Mouse (Mus musculus): ENCODE measurements around the gene Plekha6. TPM values are rescaled to one million over a fixed set of nuclear protein-coding genes. Genes with fewer than 3 reads are reported as not detected.

Plekha6 gene
- polyA plus RNA-seq, 1 experiment from 2014 or later: not detected

GRCm38 (mm10) chr1:133182706-133183095, 18.7 kb downstream of the Plekha6 start:
- Histone ChIP-seq H3K4me3 (ENCODE audit: inconsistent target) (no peak overlapping the region), H3K36me3 (ENCODE audit: inconsistent target) (no peaks in the 10 kb centered on the region), H3K27ac (no peak overlapping the region), H3K79me2 (ENCODE audit: inconsistent target) (no peaks in the 10 kb centered on the region)
- 15% methylated on average over 16 of the region's 16 CpGs for WGBS (ENCODE audit: missing documents)

DNA sequence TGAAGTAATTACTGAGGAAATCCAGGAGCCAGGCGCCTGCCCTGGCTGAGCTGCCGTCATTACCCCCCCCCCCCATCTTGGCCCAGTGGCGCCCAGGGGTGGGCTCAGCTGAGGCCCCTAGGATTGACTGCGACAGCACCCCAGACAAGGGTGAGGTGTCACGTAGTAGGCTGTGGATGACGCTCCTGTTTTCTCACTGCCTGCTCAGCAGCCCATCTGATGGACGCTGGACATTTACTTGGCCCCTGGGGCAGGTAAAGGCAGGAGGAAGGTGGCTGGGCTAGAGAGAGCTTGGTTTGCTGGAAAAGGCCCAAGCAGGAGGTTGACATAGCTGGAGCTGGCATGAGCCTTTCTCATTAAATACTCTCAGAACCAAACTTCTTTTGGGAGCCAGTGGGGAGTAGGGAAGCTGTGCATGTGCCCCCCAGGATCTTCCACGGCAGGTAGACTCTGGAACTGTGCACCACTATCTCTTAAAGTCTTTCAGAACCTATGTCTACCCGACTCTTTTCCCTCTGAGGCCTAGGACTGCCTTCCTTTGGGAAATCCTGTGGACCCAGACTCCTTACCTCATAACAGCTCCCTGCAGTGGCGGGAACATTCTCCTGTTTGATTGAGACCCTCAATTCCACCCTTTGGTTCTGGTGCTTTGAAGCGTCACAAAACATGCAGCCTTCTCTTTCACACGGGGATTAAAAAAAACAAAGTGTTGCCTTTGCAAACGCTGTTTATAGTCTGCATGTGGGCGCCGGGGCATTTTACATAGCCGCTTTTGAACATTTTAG, 19.3 kb downstream of the Plekha6 start:
- Histone ChIP-seq H3K27ac (no peak overlapping the region), H3K4me3 (ENCODE audit: inconsistent target) (no peak overlapping the region), H3K79me2 (ENCODE audit: inconsistent target) (no peaks in the 10 kb centered on the region), H3K36me3 (ENCODE audit: inconsistent target) (no peaks in the 10 kb centered on the region)
- 91% methylated on average over 16 of the region's 16 CpGs for WGBS (ENCODE audit: missing documents)

DNA sequence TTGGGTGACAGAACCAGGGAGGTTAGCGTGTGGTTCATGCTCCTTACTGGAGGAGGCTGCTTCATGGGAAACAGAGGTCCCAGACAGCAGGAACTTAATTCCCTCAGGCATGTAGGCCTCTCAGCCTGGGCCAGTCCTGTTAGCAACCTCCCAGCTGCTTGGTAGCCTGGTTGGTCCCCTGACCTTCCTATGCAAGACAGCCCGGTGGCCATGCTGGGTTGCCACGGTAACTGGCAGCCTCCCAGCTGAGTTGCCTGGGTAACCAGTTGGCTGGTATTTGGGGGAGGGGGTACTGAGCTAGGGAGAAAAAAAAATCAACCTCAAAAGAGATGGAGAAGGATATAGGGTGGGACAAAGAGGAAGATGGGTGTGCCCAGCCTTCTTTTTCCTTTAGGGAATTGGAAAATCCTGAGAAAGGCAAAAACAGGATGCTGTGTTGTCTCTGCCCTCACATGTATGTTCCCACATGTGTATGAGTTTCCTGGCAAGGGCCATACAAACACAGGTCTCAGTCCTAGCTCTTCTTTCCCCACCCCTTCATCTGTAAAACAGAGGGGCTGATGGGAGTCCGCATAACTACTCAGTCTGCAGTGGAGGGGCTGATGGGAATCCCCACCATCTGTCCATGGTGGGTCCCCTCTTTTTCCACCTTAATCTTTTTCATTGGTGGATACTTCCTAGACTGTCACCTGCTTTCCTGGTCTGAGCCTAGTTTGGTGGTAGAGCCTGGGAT, 24.1 kb downstream of the Plekha6 start:
- WGBS (ENCODE audit: missing documents): 61% methylated on average over 4 of the region's 4 CpGs
- H3K4me3 ChIP-seq (ENCODE audit: inconsistent target): no peak overlapping the region
- H3K79me2 ChIP-seq (ENCODE audit: inconsistent target): no peaks in the 10 kb centered on the region
- H3K27ac ChIP-seq: no peak overlapping the region
- H3K36me3 ChIP-seq (ENCODE audit: inconsistent target): no peaks in the 10 kb centered on the region

- Histone ChIP-seq H3K27ac (no peak overlapping the region), H3K79me2 (ENCODE audit: inconsistent target) (no peaks in the 10 kb centered on the region), H3K4me3 (ENCODE audit: inconsistent target) (no peak overlapping the region), H3K36me3 (ENCODE audit: inconsistent target) (no peaks in the 10 kb centered on the region)
- WGBS (ENCODE audit: missing documents): 67% methylated on average over 8 of the region's 8 CpGs
Measured at GRCm38 (mm10) chr1:133188719-133189118, 24.7 kb downstream of the Plekha6 start.

DNA sequence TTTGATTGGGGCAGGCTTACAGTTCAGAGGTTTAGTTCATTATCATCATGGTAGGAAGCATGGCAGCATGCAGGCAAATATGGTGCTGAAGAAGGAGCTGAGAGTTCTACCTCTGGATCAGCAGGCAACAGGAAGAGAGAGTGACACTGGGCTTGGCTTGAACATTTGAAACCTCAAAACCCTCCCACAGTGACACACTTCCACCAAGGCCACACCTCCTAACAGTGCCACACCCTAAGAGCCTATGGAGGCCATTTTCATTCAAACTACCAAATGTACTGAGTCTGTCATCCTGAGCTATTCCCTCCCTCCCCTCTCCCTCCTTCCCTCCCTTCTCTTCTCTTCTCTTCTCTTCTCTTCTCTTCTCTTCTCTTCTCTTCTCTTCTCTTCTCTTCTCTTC, 25.5 kb downstream of the Plekha6 start:
- Histone ChIP-seq H3K4me3 (ENCODE audit: inconsistent target) (no peak overlapping the region), H3K27ac (no peak overlapping the region), H3K79me2 (ENCODE audit: inconsistent target) (no peaks in the 10 kb centered on the region), H3K36me3 (ENCODE audit: inconsistent target) (no peaks in the 10 kb centered on the region)

GRCm38 (mm10) chr1:133190550-133190949, 26.5 kb downstream of the Plekha6 start:
- no peak overlapping the region for H3K27ac ChIP-seq
- H3K36me3 ChIP-seq (ENCODE audit: inconsistent target): no peaks in the 10 kb centered on the region
- no peaks in the 10 kb centered on the region for H3K79me2 ChIP-seq (ENCODE audit: inconsistent target)
- WGBS (ENCODE audit: missing documents): 92% methylated on average over 9 of the region's 9 CpGs
- H3K4me3 ChIP-seq (ENCODE audit: inconsistent target): no peak overlapping the region

GRCm38 (mm10) chr1:133196181-133196580, 32.2 kb downstream of the Plekha6 start:
- Histone ChIP-seq H3K36me3 (ENCODE audit: inconsistent target) (no peaks in the 10 kb centered on the region), H3K27ac (no peak overlapping the region), H3K79me2 (ENCODE audit: inconsistent target) (no peaks in the 10 kb centered on the region), H3K4me3 (ENCODE audit: inconsistent target) (no peak overlapping the region)
- WGBS (ENCODE audit: missing documents): 94% methylated on average over 6 of the region's 6 CpGs

- Histone ChIP-seq H3K79me2 (ENCODE audit: inconsistent target) (no peaks in the 10 kb centered on the region), H3K4me3 (ENCODE audit: inconsistent target) (no peak overlapping the region), H3K36me3 (ENCODE audit: inconsistent target) (no peaks in the 10 kb centered on the region), H3K27ac (no peak overlapping the region)
- 91% methylated on average over 6 of the region's 6 CpGs for WGBS (ENCODE audit: missing documents)
Measured at GRCm38 (mm10) chr1:133197266-133197665, 33.3 kb downstream of the Plekha6 start.

DNA sequence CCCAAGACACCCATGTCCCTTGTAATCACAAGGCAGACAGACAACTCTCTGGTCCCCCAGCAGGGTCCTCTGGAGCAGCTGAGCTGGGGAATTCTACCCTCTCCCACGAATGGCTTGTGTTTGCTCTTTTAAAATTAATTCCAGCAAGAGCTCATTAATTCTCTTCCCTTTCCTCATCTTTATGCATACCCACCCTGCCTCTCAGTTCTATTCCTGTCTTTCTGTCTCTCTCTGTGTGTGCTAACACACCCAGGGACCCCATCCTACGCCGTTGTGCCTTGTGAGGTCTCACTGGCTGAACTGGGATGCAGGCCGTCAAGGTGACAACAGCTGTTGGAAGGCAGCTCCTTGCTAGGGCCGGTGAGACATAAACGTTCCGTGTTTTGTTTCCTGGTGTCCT, 35.7 kb downstream of the Plekha6 start:
- WGBS (ENCODE audit: missing documents): 86% methylated on average over 7 of the region's 7 CpGs

GRCm38 (mm10) chr1:133201499-133201898, 37.5 kb downstream of the Plekha6 start:
- WGBS (ENCODE audit: missing documents): 83% methylated on average over 4 of the region's 4 CpGs
- Histone ChIP-seq H3K27ac (no peak overlapping the region), H3K36me3 (ENCODE audit: inconsistent target) (no peaks in the 10 kb centered on the region), H3K4me3 (ENCODE audit: inconsistent target) (no peak overlapping the region), H3K79me2 (ENCODE audit: inconsistent target) (no peaks in the 10 kb centered on the region)

More for the DNA sequence above, 35.7 kb downstream of the Plekha6 start:
- H3K79me2 ChIP-seq (ENCODE audit: inconsistent target): no peaks in the 10 kb centered on the region
- no peak overlapping the region for H3K27ac ChIP-seq
- H3K4me3 ChIP-seq (ENCODE audit: inconsistent target): no peak overlapping the region
- H3K36me3 ChIP-seq (ENCODE audit: inconsistent target): no peaks in the 10 kb centered on the region

- 62% methylated on average over 2 of the region's 2 CpGs for WGBS (ENCODE audit: missing documents)
- Histone ChIP-seq H3K4me3 (ENCODE audit: inconsistent target) (no peak overlapping the region), H3K79me2 (ENCODE audit: inconsistent target) (no peaks in the 10 kb centered on the region), H3K36me3 (ENCODE audit: inconsistent target) (no peaks in the 10 kb centered on the region), H3K27ac (no peak overlapping the region)
Measured at GRCm38 (mm10) chr1:133203701-133204100, 39.7 kb downstream of the Plekha6 start.

DNA sequence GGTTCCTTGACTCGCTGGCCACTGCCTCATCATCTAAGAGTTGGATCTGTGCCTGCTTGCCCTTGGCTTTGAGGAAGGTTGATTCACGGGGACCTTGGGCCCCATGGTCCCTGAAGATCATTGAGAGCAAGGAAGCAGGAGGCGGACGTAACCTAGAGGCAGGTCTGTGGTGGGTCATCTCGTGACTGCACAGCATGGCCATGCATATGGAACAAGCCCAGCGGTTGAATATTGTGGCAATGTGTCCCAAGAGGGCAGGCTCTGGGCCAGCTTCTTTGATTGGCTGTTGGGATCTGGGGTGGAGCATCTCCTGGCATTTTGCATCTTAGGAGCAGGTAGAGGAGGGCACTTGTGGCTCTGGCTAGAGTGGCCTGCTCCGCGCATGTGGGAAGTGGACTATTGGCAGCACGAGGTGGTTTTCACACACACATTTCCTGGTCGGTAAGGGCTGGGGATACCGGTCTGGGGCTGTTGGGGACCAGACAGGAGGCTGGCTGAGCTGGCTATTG, 40.4 kb downstream of the Plekha6 start:
- no peaks in the 10 kb centered on the region for H3K36me3 ChIP-seq (ENCODE audit: inconsistent target)
- WGBS (ENCODE audit: missing documents): 61% methylated on average over 11 of the region's 11 CpGs

GRCm38 (mm10) chr1:133204985-133205384, 41.0 kb downstream of the Plekha6 start:
- no peak overlapping the region for H3K27ac ChIP-seq
- no peaks in the 10 kb centered on the region for H3K36me3 ChIP-seq (ENCODE audit: inconsistent target)
- WGBS (ENCODE audit: missing documents): 89% methylated on average over 10 of the region's 10 CpGs
- H3K4me3 ChIP-seq (ENCODE audit: inconsistent target): no peak overlapping the region
- no peaks in the 10 kb centered on the region for H3K79me2 ChIP-seq (ENCODE audit: inconsistent target)

More for the DNA sequence above, 40.4 kb downstream of the Plekha6 start:
- no peaks in the 10 kb centered on the region for H3K79me2 ChIP-seq (ENCODE audit: inconsistent target)
- H3K27ac ChIP-seq: no peak overlapping the region
- H3K4me3 ChIP-seq (ENCODE audit: inconsistent target): no peak overlapping the region

GRCm38 (mm10) chr1:133208086-133208815, 44.2 kb downstream of the Plekha6 start:
- Histone ChIP-seq H3K36me3 (ENCODE audit: inconsistent target) (no peaks in the 10 kb centered on the region), H3K4me3 (ENCODE audit: inconsistent target) (no peak overlapping the region), H3K27ac (no peak overlapping the region), H3K79me2 (ENCODE audit: inconsistent target) (no peaks in the 10 kb centered on the region)
- WGBS (ENCODE audit: missing documents): 86% methylated on average over 9 of the region's 11 CpGs

- no peak overlapping the region for H3K4me3 ChIP-seq (ENCODE audit: inconsistent target)
- no peak overlapping the region for H3K27ac ChIP-seq
- no peaks in the 10 kb centered on the region for H3K36me3 ChIP-seq (ENCODE audit: inconsistent target)
- no peaks in the 10 kb centered on the region for H3K79me2 ChIP-seq (ENCODE audit: inconsistent target)
- 92% methylated on average over 11 of the region's 11 CpGs for WGBS (ENCODE audit: missing documents)
Measured at GRCm38 (mm10) chr1:133209036-133209435, 45.0 kb downstream of the Plekha6 start.

All from macrophage (primary cell).